Comparison of ENCODE assay signal across 9 mouse cellular contexts in genomic region chr5:35921141-35921540, GRCm38 (mm10). TPM values are rescaled to one million over a fixed set of nuclear protein-coding genes. Genes with fewer than 3 reads are reported as not detected.
DNase-seq lines count a peak whose midpoint lies in the region; ATAC-seq and TF ChIP-seq lines count a peak whose summit lies in the region.
"Had no signal": no experiment of that assay in that cellular context is flagged by ENCODE, and none has a peak within 500 bp of the region (broad histone marks: within the 10 kb centered on the region; RNA-seq: fewer than 3 reads in every experiment).

No protein-coding gene starts in this region.

- no peak overlapping the region for H3K4me3 ChIP-seq in liver, adult 2 months (ENCODE audit: insufficient read depth, low read depth, low read length)
- peak overlapping the region; percentile 21; the same call in 1 of the 2 replicates for H3K4me3 ChIP-seq in heart, embryonic 16.5 days (ENCODE audit: low read length)
- H3K4me3 ChIP-seq in midbrain, embryonic 14.5 days (replicated peaks; ENCODE audit: low read depth, low read length): no peak overlapping the region

- intact Hi-C loops in heart, postnatal 14 days (cut with DNase I): no loop called here

- no peaks in the 10 kb centered on the region for H3K9me3 ChIP-seq in heart, embryonic 16.5 days (replicated peaks; ENCODE audit: control insufficient read depth, low read length)
- H3K9me3 ChIP-seq in midbrain, embryonic 14.5 days (ENCODE audit: control insufficient read depth, low read length): no peaks in the 10 kb centered on the region

- no peaks in the 10 kb centered on the region; the same call in 1 of the 2 replicates for H3K4me1 ChIP-seq in liver, adult 2 months (ENCODE audit: control insufficient read depth, insufficient read depth, low read length)
- peaks cover 87% of the 10 kb centered on the region for H3K4me1 ChIP-seq in heart, embryonic 16.5 days (ENCODE audit: control insufficient read depth, insufficient read depth, low read length)
- peaks cover 87% of the 10 kb centered on the region for H3K4me1 ChIP-seq in midbrain, embryonic 14.5 days (ENCODE audit: control insufficient read depth, insufficient read depth, low read length)

- no peak overlapping the region for H3K9ac ChIP-seq in liver, adult 2 months (ENCODE audit: low read depth, low read length)
- H3K9ac ChIP-seq in heart, embryonic 16.5 days (ENCODE audit: low read length): peak overlapping the region; percentile 71
- H3K9ac ChIP-seq in midbrain, embryonic 14.5 days (replicated peaks; ENCODE audit: low read length): no peak overlapping the region

- WGBS in liver, adult 2 months: 65% methylated on average over 6 of the region's 6 CpGs
- 28% methylated on average over 6 of the region's 6 CpGs for WGBS in heart, embryonic 16.5 days
- WGBS in midbrain, embryonic 14.5 days: 83% methylated on average over 6 of the region's 6 CpGs

- TF ChIP-seq CTCF in liver, adult 2 months (IDR thresholded peaks at IDR 0.05; ENCODE audit: low read depth, low read length): no peak

- H3K27ac ChIP-seq in liver, adult 2 months (replicated peaks; ENCODE audit: insufficient read depth, low read depth, low read length): peak overlapping the region; percentile 34
- H3K27ac ChIP-seq in heart, embryonic 16.5 days (ENCODE audit: low read length): peak overlapping the region; percentile 100
- 0 out of 2 replicates have a peak overlapping the region, but pooled peaks have one; percentile 32 for H3K27ac ChIP-seq in midbrain, embryonic 14.5 days (replicated peaks; ENCODE audit: low read depth, low read length)

- no peaks in the 10 kb centered on the region for H3K27me3 ChIP-seq in liver, adult 2 months (ENCODE audit: control insufficient read depth, insufficient read depth, low read length)
- H3K27me3 ChIP-seq in heart, embryonic 16.5 days (ENCODE audit: control insufficient read depth, insufficient read depth, low read length): no peaks in the 10 kb centered on the region
- no peaks in the 10 kb centered on the region for H3K27me3 ChIP-seq in midbrain, embryonic 14.5 days (ENCODE audit: control insufficient read depth, insufficient read depth, low read length)
- H3K27me3 ChIP-seq: Patski had no signal

- no peak for TF ChIP-seq POLR2A in liver, adult 2 months (IDR thresholded peaks at IDR 0.05; ENCODE audit: extremely low read depth, insufficient read depth, low read length)

- H3K79me2 ChIP-seq in liver, adult 2 months (ENCODE audit: control insufficient read depth, insufficient read depth, low read length): no peaks in the 10 kb centered on the region

- H3K36me3 ChIP-seq in liver, adult 2 months (ENCODE audit: control insufficient read depth, insufficient read depth, low read length): no peaks in the 10 kb centered on the region
- no peaks in the 10 kb centered on the region for H3K36me3 ChIP-seq in heart, embryonic 16.5 days (ENCODE audit: control insufficient read depth, insufficient read depth)
- H3K36me3 ChIP-seq in midbrain, embryonic 14.5 days (ENCODE audit: control insufficient read depth, insufficient read depth, low read length): no peaks in the 10 kb centered on the region

- H3K4me2 ChIP-seq in heart, embryonic 16.5 days (ENCODE audit: low read depth, low read length): peak overlapping the region; percentile 57
- H3K4me2 ChIP-seq in midbrain, embryonic 14.5 days (ENCODE audit: low read length): no peak overlapping the region

- no peak for ATAC-seq in heart, embryonic 16.5 days (replicated peaks; ENCODE audit: extremely low read depth, insufficient read depth, low FRiP score)
- no peak for ATAC-seq in midbrain, embryonic 14.5 days (ENCODE audit: low FRiP score, low TSS enrichment)
- ATAC-seq: Patski had no signal

- peak; percentile 91 for DNase-seq in heart, adult 11 months
- no peak for DNase-seq in heart, postnatal 14 days
- DNase-seq in liver, adult 2 months (ENCODE audit: extremely low read depth, low read depth, low spot score): no peak
- DNase-seq in liver: no peak
- DNase-seq in midbrain, embryonic 14.5 days: no peak
- no peak for DNase-seq in ovary, postnatal 36 days (ENCODE audit: low spot score)
- DNase-seq in frontal cortex, adult 2 months (ENCODE audit: extremely low spot score in 1 of 2, low spot score in 1 of 2): no peak

RNA-seq across cellular contexts. Expression of gene Afap1, which starts 28.0 kb away (rescaled TPM):
- 10 to 100 TPM; 28.3 to 28.7 TPM for total RNA-seq in heart, postnatal 14 days (2021)
- total RNA-seq in liver, adult 2 months (2014; rRNA removed): 0.55 and 1.1 TPM in 2 replicates
- polyA plus RNA-seq in liver, adult 2 months (2012; rRNA removed): 0.46 and 0.73 TPM in 2 replicates
- polyA plus RNA-seq in heart, embryonic 16.5 days (2015; fragmentation: Nextera tagmentation; extraction: Ambion mirVana): 22.6 and 24.5 TPM in 2 replicates
- polyA plus RNA-seq in midbrain, embryonic 14.5 days (2014; fragmentation: Nextera tagmentation; extraction: Ambion mirVana): 64.6 and 81.8 TPM in 2 replicates
- polyA plus RNA-seq in frontal cortex, adult 2 months (2012; rRNA removed): 18.6 and 20.8 TPM in 2 replicates

Comparison
In these comparisons a context has a peak if more than half of its experiments do, and no peak if none do; other contexts are left out.
1. H3K27ac ChIP-seq: peak in every context shown above with its lines; median percentile 100 in heart, embryonic 16.5 days; 34 in liver, adult 2 months; 32 in midbrain, embryonic 14.5 days.
2. RNA of gene Afap1, which starts 28.0 kb away (polyA plus RNA-seq): 64.6 to 81.8 TPM in midbrain, embryonic 14.5 days, 22.6 to 24.5 TPM in heart, embryonic 16.5 days and 18.6 to 20.8 TPM in frontal cortex, adult 2 months; 0.46 to 0.73 TPM in liver, adult 2 months; every median in the first group is over 10 times any median in the second.